Mouse (Mus musculus): ENCODE measurements around the gene Slc48a1.

Slc48a1 gene

GRCm38 (mm10) chr15:97781961-97782748, 3.8 kb downstream of the Slc48a1 start:
- DNase-seq (ENCODE audit: low spot score), result peak; percentile 77

GRCm38 (mm10) chr15:97782749-97783105, 4.4 kb downstream of the Slc48a1 start:
- DNase-seq (ENCODE audit: low spot score), result peak; percentile 87

DNA sequence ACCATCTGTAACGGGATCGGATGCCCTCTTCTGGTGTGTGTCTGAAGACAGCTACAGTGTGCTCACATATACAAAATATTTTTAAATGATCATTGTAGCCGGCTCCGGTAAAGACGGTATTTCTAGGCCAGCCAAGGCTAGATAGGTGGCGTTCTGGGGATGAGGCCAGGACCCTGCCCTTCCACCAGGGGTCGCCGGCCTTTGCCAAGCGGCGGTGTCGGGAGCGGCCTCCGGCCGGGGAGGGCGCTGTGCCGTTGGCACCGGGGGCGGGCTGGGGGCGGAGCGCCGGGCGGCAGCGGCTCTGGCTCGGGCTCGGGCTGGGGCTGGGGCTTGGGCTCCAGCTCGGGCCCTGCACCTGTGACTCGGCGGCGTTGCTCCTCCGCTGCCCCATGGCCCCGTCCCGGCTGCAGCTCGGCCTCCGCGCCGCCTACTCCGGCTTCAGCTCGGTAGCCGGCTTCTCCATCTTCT, 5.8 kb downstream of the Slc48a1 start:
- peak; percentile 92 for DNase-seq (ENCODE audit: low spot score)

DNA sequence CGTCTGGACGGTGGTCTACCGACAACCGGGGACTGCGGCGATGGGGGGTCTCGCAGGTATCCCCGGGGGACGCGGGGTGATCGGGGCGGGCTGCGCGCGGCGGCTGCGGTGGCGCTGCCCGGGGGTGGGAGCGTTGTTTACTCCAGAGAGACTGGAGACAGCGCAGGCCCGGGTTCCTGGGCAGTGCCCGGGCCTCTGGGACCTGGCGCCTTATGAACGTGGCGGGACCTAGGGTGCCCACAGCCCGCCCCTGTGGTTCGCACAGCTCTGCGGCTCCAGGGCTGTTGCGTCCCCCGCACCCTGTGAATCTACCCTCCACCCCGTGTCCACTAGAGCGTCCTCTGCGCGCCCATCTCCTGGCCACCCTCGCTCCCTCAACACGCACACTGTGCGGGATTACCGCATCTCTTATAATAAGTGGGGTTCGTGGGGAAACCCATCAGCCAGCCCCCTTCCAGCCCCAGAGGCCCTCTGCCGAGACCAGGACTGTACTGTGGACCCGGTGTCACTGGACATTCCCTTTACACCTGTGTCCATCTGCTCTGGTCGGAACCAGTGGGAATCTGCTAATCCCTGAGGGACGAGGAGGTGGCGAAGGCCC, 6.3 kb downstream of the Slc48a1 start:
- peak; percentile 42 for DNase-seq (ENCODE audit: low spot score)

- DNase-seq (ENCODE audit: low spot score), result peak; percentile 63
These were observed 7.6 kb downstream of the Slc48a1 start for GRCm38 (mm10) chr15:97785731-97786411.

- peak; percentile 51 for DNase-seq (ENCODE audit: low spot score)
These were observed 8.2 kb downstream of the Slc48a1 start for GRCm38 (mm10) chr15:97786412-97787112.

DNA sequence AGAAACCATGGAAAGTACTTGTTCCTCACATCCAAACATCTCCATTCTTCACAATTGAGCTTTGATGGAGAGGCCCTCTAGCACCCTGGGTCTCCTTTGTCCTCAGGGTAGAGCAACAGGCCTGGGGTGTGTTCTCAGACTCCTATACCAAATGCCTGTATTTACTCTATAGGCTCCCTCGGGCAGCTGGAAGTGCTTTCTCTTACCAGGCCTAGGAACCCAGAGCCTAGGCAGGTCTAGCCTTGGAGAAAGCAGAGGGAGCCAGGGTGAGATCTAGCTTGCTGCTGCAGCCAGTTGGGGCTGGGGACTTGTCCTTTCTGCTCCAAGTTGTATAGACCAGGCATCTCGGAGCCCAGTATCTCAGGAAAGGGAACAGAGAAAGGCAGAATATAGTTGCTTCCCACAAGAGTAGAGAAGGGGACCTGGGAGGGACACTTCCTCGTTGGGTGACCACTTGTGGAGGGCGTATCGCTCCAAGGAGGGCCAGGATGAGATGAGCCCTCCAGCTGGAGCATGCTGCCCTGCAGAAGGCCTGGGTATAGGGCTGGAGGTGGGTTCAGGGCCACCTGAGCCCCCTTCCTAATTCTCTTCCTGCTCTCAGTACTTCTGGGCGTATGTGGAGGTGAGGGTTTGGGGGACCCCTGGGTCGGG, 9.0 kb downstream of the Slc48a1 start:
- DNase-seq (ENCODE audit: low spot score), result no peak

GRCm38 (mm10) chr15:97787799-97788667, 9.7 kb downstream of the Slc48a1 start:
- no peak for DNase-seq (ENCODE audit: low spot score)

DNA sequence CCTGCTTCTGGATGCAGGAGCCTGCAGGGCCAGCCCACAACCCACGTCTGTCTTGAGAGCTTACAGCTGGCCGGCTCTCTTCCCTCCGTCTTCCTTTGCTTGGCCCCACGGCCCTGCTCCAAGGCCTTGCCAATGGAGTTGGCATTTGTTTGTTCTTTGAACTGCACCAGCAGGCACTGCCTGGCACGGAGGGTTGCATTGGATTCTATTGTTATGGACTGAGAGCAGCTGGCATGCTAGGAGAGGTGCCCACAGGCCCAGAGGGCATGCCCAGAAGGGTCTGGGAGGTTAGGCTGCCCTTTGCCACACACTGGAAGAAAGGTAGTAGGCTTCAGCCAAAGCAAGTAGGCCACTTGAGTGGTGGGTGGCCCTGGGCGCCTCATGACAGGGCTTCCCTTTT, 10.5 kb downstream of the Slc48a1 start:
- peak; percentile 84 for DNase-seq (ENCODE audit: low spot score)

DNA sequence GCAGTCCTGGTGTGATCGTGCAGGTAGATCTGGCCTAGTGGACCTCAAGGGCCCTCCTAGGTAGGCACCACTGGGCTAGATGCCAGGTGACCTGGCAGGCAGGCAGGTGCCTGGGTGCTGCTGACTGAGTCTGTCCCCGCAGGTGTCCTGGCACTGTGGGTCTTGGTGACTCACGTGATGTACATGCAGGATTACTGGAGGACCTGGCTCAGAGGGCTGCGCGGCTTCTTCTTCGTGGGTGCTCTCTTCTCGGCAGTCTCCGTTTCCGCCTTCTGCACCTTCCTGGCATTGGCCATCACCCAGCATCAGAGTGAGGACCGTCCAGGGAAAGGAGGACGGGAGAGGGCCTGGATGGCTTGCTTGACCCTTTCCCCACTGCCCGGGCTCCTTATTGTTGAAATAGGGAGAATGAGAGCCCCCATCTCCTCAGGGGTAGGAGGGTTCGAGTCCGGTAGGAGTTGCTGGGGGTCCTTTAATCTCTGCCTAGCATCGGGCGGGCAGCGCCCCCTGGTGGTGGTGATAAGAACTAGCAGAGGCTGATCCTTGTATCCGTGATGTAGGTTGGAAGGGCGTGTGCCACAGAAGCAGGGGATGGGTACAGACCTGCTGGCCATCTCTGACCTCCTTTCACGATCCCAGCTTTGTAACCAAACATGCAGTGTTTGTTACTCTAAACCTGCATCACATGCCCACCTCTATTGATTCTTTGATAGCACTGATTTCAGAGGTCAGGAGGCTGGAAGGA, 11.6 kb downstream of the Slc48a1 start:
- DNase-seq (ENCODE audit: low spot score), result peak; percentile 67

DNA sequence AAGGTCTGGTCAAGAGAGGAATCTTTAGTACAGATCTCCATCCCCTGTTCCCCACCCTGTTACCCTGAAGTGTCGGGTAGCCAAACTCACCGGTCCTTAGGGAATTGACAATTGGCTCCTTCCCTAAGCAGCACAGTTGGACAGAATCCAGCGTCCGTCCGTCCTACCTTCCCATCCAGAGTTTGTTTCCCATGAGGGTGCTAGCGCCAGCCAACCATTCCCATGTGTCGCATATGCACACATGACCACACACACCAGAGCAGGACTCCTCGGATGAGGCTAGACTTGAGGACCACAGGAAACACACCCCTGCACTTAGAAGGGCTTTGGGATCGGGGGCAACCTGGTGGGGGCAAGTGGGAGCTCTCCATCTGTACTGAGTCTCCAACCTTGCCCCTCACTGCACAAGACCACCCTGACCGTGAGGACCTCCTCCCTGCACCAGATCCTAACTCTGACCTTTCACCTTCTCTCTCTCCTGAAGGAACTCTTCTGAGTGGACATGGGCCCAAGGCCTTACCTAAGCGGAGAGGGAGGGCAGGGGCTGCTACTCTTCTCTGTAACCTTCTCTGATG, 12.9 kb downstream of the Slc48a1 start:
- DNase-seq (ENCODE audit: low spot score), result no peak

DNA sequence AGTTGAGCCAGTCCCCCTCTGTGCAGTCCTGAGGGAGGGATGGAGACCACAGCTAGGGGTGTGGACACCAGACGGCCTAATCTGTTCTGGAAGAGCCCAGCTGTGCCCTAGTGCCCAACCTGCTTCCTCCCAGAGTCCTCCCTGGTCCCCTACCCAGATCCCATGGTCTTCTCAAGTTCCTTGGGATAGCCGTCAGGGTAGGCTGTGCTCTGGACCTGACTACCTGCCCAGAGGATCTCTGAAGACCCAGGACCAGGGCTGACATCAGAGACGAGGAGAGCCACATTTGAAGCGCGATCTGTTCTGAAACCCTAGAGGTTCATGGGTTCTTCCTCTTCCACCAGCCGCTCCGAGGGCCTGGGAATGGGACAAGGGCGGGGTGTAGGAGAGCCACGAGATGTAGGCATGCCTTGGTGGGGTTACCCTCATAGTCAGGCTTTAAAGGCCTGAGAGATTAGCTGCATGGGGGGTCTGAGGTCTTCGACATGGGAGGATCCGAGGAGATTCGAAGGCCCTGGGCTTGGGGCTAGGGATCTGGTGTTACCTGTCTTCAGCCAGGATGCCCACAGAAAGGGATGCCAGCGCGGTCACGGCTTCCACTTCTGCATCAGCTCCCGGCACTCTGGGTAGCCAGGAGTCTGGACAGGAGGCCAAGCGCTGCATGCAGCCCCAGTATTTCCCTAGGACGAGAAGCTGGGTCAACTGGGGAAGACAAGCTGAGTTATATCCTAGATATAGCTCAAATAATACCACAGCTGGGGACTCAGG, 15.2 kb downstream of the Slc48a1 start:
- no peak for DNase-seq (ENCODE audit: low spot score)

DNA sequence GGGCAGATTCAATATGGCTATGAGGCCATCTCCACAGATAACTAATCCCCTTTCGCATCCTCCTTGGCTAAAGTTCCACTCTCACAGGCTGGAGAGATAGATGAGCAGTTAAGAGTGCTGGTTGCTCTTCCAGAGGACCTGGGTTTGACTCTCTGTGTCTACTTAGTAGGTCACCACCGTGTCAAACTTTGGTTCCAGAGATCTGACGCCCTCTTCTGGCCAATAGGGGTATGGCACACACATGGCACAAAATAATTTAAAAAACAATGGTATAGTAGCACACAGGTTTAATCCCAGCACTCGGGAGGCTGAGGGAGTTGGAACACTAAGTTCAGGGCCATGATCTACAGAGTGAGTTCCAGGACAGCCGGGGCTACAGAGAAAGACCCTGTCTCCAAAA, 15.9 kb downstream of the Slc48a1 start:
- DNase-seq (ENCODE audit: low spot score), result no peak

GRCm38 (mm10) chr15:97795559-97796235, 17.4 kb downstream of the Slc48a1 start:
- DNase-seq (ENCODE audit: low spot score), result no peak

DNA sequence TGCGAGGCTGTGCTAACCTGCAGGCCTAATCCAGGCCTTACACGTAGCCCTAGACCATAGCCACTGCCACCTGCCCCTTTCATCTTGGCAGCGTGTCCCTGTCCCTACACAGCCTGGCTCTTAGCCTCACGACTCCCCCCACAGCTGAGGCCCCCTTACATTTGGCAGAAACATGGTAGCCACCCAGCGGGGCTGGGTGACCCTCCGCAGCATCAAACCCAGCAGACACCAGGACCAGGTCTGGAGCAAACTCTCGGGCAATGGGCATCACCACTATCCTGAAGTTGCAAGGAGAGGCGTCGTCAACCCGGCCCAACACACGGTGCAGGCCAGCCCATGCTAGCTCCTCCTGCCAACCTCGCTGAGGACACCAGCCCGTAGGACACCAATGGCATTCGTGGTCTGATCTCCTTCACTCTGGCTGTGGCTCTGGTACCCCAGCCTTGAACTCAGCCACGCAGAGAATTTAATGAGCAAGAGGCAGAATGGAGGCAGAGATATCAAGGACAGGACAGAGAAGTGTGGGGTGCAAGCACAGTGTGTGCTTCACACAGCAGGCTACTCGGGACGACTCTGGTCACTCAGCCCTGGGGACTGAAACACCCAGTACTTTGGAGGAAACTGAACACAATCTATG, 18.5 kb downstream of the Slc48a1 start:
- no peak for DNase-seq (ENCODE audit: low spot score)

DNA sequence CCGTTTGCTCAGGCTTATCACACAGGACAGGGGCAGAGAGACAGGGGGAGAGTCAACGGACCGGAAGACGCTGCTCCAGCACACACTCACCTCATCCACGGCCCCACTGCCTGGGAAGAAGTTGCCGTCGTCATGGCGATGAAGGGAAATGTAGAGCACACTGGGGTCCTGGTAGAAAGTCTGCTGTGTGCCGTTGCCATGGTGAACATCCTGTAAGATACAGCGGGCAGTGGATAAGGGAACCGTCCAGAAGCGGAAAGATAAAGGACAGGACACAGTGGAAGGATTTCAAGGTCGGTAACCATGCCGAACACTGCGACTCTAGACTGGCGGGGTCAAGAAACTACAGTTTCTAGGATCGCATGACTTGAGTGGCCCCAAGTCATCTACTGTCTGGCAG, 19.8 kb downstream of the Slc48a1 start:
- DNase-seq (ENCODE audit: low spot score), result no peak

GRCm38 (mm10) chr15:97799446-97799845, 21.1 kb downstream of the Slc48a1 start:
- DNase-seq (ENCODE audit: low spot score), result no peak

- DNase-seq (ENCODE audit: low spot score), result no peak
These were observed 22.5 kb downstream of the Slc48a1 start for GRCm38 (mm10) chr15:97800853-97801252.

Data from adipocyte (in vitro differentiated cells).